Mouse (Mus musculus) forebrain, embryonic 10.5 days (tissue): Measurements from ENCODE around the gene Scrn1. TPM values are rescaled to one million over a fixed set of nuclear protein-coding genes. Genes with fewer than 3 reads are reported as not detected.

Experiments used
- DNase-seq: peaks from one replicate; pipeline ENCODE4 v3.0.0-alpha.2; 2017; ENCODE audit warnings: low spot score; ENCODE audit errors: extremely low spot score
- H3K27ac ChIP-seq: fragments of 300-500 bp; sonication (generic); 2 replicates; pipeline ENCODE4 v1.5.1; 2016; ENCODE audit warnings: mild to moderate bottlenecking
- H3K27me3 ChIP-seq: fragments of 300-500 bp; sonication (generic); 2 replicates; pipeline ENCODE4 v1.6.1; 2016; ENCODE audit warnings: mild to moderate bottlenecking; ENCODE audit not compliant: poor library complexity, severe bottlenecking
- H3K36me3 ChIP-seq: fragments of 300-500 bp; sonication (generic); replicated peaks from 2 replicates; pipeline ENCODE4 v1.6.1; 2016; ENCODE audit warnings: mild to moderate bottlenecking, moderate library complexity
- H3K4me1 ChIP-seq: fragments of 300-500 bp; sonication (generic); 2 replicates; pipeline ENCODE4 v1.6.1; 2016
- H3K4me3 ChIP-seq: fragments of 300-500 bp; sonication (generic); 2 replicates; pipeline ENCODE4 v1.5.1; 2016; ENCODE audit warnings: mild to moderate bottlenecking, moderate library complexity
- H3K9me3 ChIP-seq: fragments of 300-500 bp; sonication (generic); 2 replicates; pipeline ENCODE4 v1.6.1; 2016; ENCODE audit warnings: mild to moderate bottlenecking, moderate library complexity
- WGBS: fragments of 180-500 bp; shearing (Covaris S2); methylation state at CpG from one replicate; pipeline ENCODE4 v1.1.7; 2016; 5-methylcytosine and 5-hydroxymethylcytosine counted together
- polyA plus RNA-seq: library from polyadenylated mRNA; unstranded; fragments of >200 nt; fragmentation: Nextera tagmentation; extraction: Ambion mirVana; gene quantifications from 2 replicates; pipeline ENCODE4 v1.2.1, GENCODE M21; 2016

Scrn1 gene
- 58.7 and 62.1 TPM in 2 replicates for polyA plus RNA-seq

- no peaks in the 10 kb centered on the region for H3K9me3 ChIP-seq
- under 1% methylated on average over 60 of the region's 60 CpGs for WGBS
- H3K27ac ChIP-seq = peak within 1 kb of the TSS; percentile 92
- H3K4me1 ChIP-seq = peaks cover 66% of the 10 kb centered on the region
- peaks cover 31% of the 10 kb centered on the region; the same call in 1 of the 2 replicates for H3K27me3 ChIP-seq
- peak; percentile 79 for DNase-seq
- H3K36me3 ChIP-seq = no peaks in the 10 kb centered on the region
- H3K4me3 ChIP-seq = peak within 1 kb of the TSS; percentile 70
Observed at GRCm38 (mm10) chr6:54565665-54566545, at the start of gene Scrn1. Scrn1 (minus strand) TSS chr6:54566489.

- no peak for DNase-seq
- 80% methylated on average over 4 of the region's 4 CpGs for WGBS
- no peaks in the 10 kb centered on the region for H3K4me1 ChIP-seq
Observed at GRCm38 (mm10) chr6:54606241-54606640, 40.0 kb upstream of the Scrn1 start.

GRCm38 (mm10) chr6:54604001-54604715 is 37.9 kb upstream of the Scrn1 start:
- H3K27ac ChIP-seq = no peak overlapping the region
- H3K36me3 ChIP-seq = peaks cover 22% of the 10 kb centered on the region
- H3K4me1 ChIP-seq = no peaks in the 10 kb centered on the region
- H3K9me3 ChIP-seq = peaks cover 9% of the 10 kb centered on the region; the same call in 1 of the 2 replicates
- DNase-seq = no peak
- H3K27me3 ChIP-seq = no peaks in the 10 kb centered on the region
- no peak overlapping the region for H3K4me3 ChIP-seq
- 88% methylated on average over 1 of the region's 1 CpGs for WGBS

More at GRCm38 (mm10) chr6:54606241-54606640, 40.0 kb upstream of the Scrn1 start:
- Histone ChIP-seq H3K27me3 (no peaks in the 10 kb centered on the region), H3K36me3 (peaks cover 28% of the 10 kb centered on the region), H3K27ac (no peak overlapping the region), H3K4me3 (no peak overlapping the region), H3K9me3 (peaks cover 15% of the 10 kb centered on the region; the same call in 1 of the 2 replicates)

- Histone ChIP-seq H3K4me3 (no peak overlapping the region), H3K27ac (no peak overlapping the region), H3K27me3 (no peaks in the 10 kb centered on the region), H3K4me1 (no peaks in the 10 kb centered on the region), H3K9me3 (peaks cover 3% of the 10 kb centered on the region; the same call in 1 of the 2 replicates), H3K36me3 (peaks cover 12% of the 10 kb centered on the region)
- no peak for DNase-seq
- WGBS = 91% methylated on average over 2 of the region's 2 CpGs
Observed at GRCm38 (mm10) chr6:54602891-54603290, 36.6 kb upstream of the Scrn1 start.

- DNase-seq = no peak
- peaks cover 6% of the 10 kb centered on the region for H3K36me3 ChIP-seq
- no peaks in the 10 kb centered on the region; the same call in 1 of the 2 replicates for H3K9me3 ChIP-seq
- H3K4me1 ChIP-seq = peaks cover 16% of the 10 kb centered on the region
- WGBS = 89% methylated on average over 5 of the region's 5 CpGs
- H3K27me3 ChIP-seq = no peaks in the 10 kb centered on the region
- H3K27ac ChIP-seq = no peak overlapping the region
- H3K4me3 ChIP-seq = no peak overlapping the region
Observed at GRCm38 (mm10) chr6:54600681-54601347, 34.5 kb upstream of the Scrn1 start.

- no peak for DNase-seq
- no peaks in the 10 kb centered on the region for H3K27me3 ChIP-seq
- 90% methylated on average over 3 of the region's 3 CpGs for WGBS
- H3K4me3 ChIP-seq = no peak overlapping the region
- H3K36me3 ChIP-seq = no peaks in the 10 kb centered on the region; the same call in 1 of the 2 replicates
- no peaks in the 10 kb centered on the region for H3K9me3 ChIP-seq
- H3K4me1 ChIP-seq = peaks cover 40% of the 10 kb centered on the region
- H3K27ac ChIP-seq = no peak overlapping the region
Observed at GRCm38 (mm10) chr6:54597711-54598110, 31.4 kb upstream of the Scrn1 start.

- Histone ChIP-seq H3K9me3 (no peaks in the 10 kb centered on the region), H3K4me3 (peak within 1 kb of the TSS; percentile 90), H3K27ac (no peak within 1 kb of the TSS), H3K36me3 (no peaks in the 10 kb centered on the region), H3K27me3 (no peaks in the 10 kb centered on the region), H3K4me1 (peaks cover 45% of the 10 kb centered on the region)
- DNase-seq = no peak
- WGBS = 82% methylated on average over 4 of the region's 4 CpGs
Observed at GRCm38 (mm10) chr6:54597208-54597607, 30.9 kb upstream of the Scrn1 start, which contains the start of gene Fkbp14. Fkbp14 (minus strand) TSS chr6:54597308.

- H3K9me3 ChIP-seq = no peaks in the 10 kb centered on the region
- DNase-seq = no peak
- peaks cover 61% of the 10 kb centered on the region for H3K4me1 ChIP-seq
- WGBS = under 1% methylated on average over 48 of the region's 48 CpGs
- no peaks in the 10 kb centered on the region for H3K27me3 ChIP-seq
- H3K4me3 ChIP-seq = peak overlapping the region; percentile 90
- no peaks in the 10 kb centered on the region for H3K36me3 ChIP-seq
- H3K27ac ChIP-seq = peak overlapping the region; percentile 92
Observed at GRCm38 (mm10) chr6:54595330-54595878, 29.1 kb upstream of the Scrn1 start.

- H3K27me3 ChIP-seq = no peaks in the 10 kb centered on the region
- H3K4me3 ChIP-seq = peak within 1 kb of the TSS; percentile 90
- DNase-seq = peak; percentile 86
- 0% methylated on average over 48 of the region's 49 CpGs for WGBS
- H3K36me3 ChIP-seq = no peaks in the 10 kb centered on the region
- H3K4me1 ChIP-seq = peaks cover 61% of the 10 kb centered on the region
- H3K9me3 ChIP-seq = no peaks in the 10 kb centered on the region
- H3K27ac ChIP-seq = peak within 1 kb of the TSS; percentile 92
Observed at GRCm38 (mm10) chr6:54594469-54595329, 28.4 kb upstream of the Scrn1 start, which contains the start of gene Plekha8. Plekha8 (plus strand) TSS chr6:54595111.

GRCm38 (mm10) chr6:54593766-54594468 is 27.6 kb upstream of the Scrn1 start:
- DNase-seq = no peak
- peak overlapping the region; percentile 86 for H3K27ac ChIP-seq
- H3K9me3 ChIP-seq = no peaks in the 10 kb centered on the region
- H3K27me3 ChIP-seq = no peaks in the 10 kb centered on the region
- 57% methylated on average over 8 of the region's 8 CpGs for WGBS
- H3K36me3 ChIP-seq = no peaks in the 10 kb centered on the region
- peak overlapping the region; percentile 90 for H3K4me3 ChIP-seq
- H3K4me1 ChIP-seq = peaks cover 65% of the 10 kb centered on the region

- Histone ChIP-seq H3K36me3 (no peaks in the 10 kb centered on the region), H3K27ac (peak overlapping the region; percentile 86), H3K4me1 (peaks cover 70% of the 10 kb centered on the region), H3K4me3 (peak overlapping the region; percentile 60), H3K9me3 (no peaks in the 10 kb centered on the region), H3K27me3 (no peaks in the 10 kb centered on the region)
- under 1% methylated on average over 20 of the region's 20 CpGs for WGBS
- DNase-seq = peak; percentile 84
Observed at GRCm38 (mm10) chr6:54592938-54593535, 26.7 kb upstream of the Scrn1 start.
